Mouse (Mus musculus) CH12.LX (cell line): ENCODE results near the gene Herc1. TPM values are rescaled to one million over a fixed set of nuclear protein-coding genes. Genes with fewer than 3 reads are reported as not detected.

Experiments
- DNase-seq: peaks from one replicate; pipeline ENCODE4 v3.0.0-alpha.2; 2013; ENCODE audit errors: extremely low read depth
- H3K27ac ChIP-seq: 2 replicates; pipeline ENCODE4 v1.5.1; 2012; ENCODE audit warnings: low read depth, mild to moderate bottlenecking, control low read depth, moderate library complexity; ENCODE audit not compliant: insufficient read depth
- H3K27me3 ChIP-seq: replicated peaks from 2 replicates; pipeline ENCODE3; 2012; ENCODE audit warnings: inconsistent platforms
- H3K36me3 ChIP-seq, 2 experiments: replicated peaks in 1 of 2; 2 replicates each; pipeline versions ENCODE3 to v1.6.1; 2012; ENCODE audit warnings: inconsistent platforms in 1 of 2, low read length in 1 of 2, mild to moderate bottlenecking in 1 of 2, mixed read lengths in 1 of 2, moderate library complexity in 1 of 2; ENCODE audit not compliant: control insufficient read depth in 1 of 2, insufficient read depth in 1 of 2
- H3K4me1 ChIP-seq, 2 experiments: 2 replicates each; pipeline ENCODE4 v1.6.1; 2012; ENCODE audit warnings: inconsistent platforms in 1 of 2, moderate library complexity in 1 of 2; ENCODE audit not compliant: insufficient read depth in 2 of 2, control insufficient read depth in 1 of 2
- H3K4me2 ChIP-seq: 2 replicates; pipeline ENCODE4 v1.6.1; 2012; ENCODE audit warnings: low read depth, mild to moderate bottlenecking, control low read depth; ENCODE audit not compliant: poor library complexity, insufficient read depth, severe bottlenecking
- H3K4me3 ChIP-seq, 3 experiments: fragments of 150-350 bp in 1 of 3; sonication (generic) in 1 of 3; replicated peaks in 1 of 3; 2 replicates each; pipeline versions ENCODE3 to v1.5.1; 2011 to 2012; ENCODE audit warnings: low read depth in 2 of 3, low read length in 2 of 3, mild to moderate bottlenecking in 2 of 3, moderate library complexity in 2 of 3, control low read depth in 1 of 3, improper control_type of control experiment in 1 of 3, inconsistent platforms in 1 of 3, mixed read lengths in 1 of 3; ENCODE audit not compliant: poor library complexity in 1 of 3
- H3K79me2 ChIP-seq: replicated peaks from 2 replicates; pipeline ENCODE4 v1.6.1; 2012; ENCODE audit warnings: mild to moderate bottlenecking, moderate library complexity; ENCODE audit not compliant: control insufficient read depth, poor library complexity, insufficient read depth, severe bottlenecking; ENCODE audit errors: extremely low read depth
- H3K9ac ChIP-seq: 2 replicates; pipeline ENCODE4 v1.6.1; 2012; ENCODE audit warnings: low read depth, mild to moderate bottlenecking, control low read depth, moderate library complexity; ENCODE audit not compliant: insufficient read depth
- H3K9me3 ChIP-seq: replicated peaks from 2 replicates; pipeline ENCODE3; 2012; ENCODE audit warnings: low read length, inconsistent platforms, mixed read lengths
- BHLHE40 ChIP-seq: IDR thresholded peaks from 2 replicates; pipeline ENCODE4 v1.6.1; 2011; ENCODE audit warnings: mild to moderate bottlenecking, low read depth, low read length, improper control_type of control experiment
- CHD1 ChIP-seq: IDR thresholded peaks from 2 replicates; pipeline ENCODE4 v1.6.1; 2012; ENCODE audit warnings: low read depth, low read length, improper control_type of control experiment, inconsistent platforms
- E2F4 ChIP-seq: IDR thresholded peaks from 2 replicates; pipeline ENCODE4 v1.6.1; 2011; ENCODE audit warnings: low read depth, low read length, improper control_type of control experiment; ENCODE audit not compliant: insufficient replicate concordance
- ELF1 ChIP-seq: IDR thresholded peaks from 2 replicates; pipeline ENCODE4 v1.6.1; 2014; ENCODE audit warnings: low read depth, mild to moderate bottlenecking, inconsistent platforms, low read length, improper control_type of control experiment
- EP300 ChIP-seq: IDR thresholded peaks from 2 replicates; pipeline ENCODE4 v1.6.1; 2011; ENCODE audit warnings: low read length, improper control_type of control experiment
- IRF4 ChIP-seq: IDR thresholded peaks from 2 replicates; pipeline ENCODE4 v1.6.1; 2014; ENCODE audit warnings: low read depth, mild to moderate bottlenecking, inconsistent platforms, low read length, improper control_type of control experiment
- JUND ChIP-seq: conservative IDR thresholded peaks from 2 replicates; pipeline ENCODE4 v1.6.1; 2011; ENCODE audit warnings: low read depth, low read length, improper control_type of control experiment
- KAT2A ChIP-seq: IDR thresholded peaks from 2 replicates; pipeline ENCODE4 v1.6.1; 2012; ENCODE audit warnings: low read length, improper control_type of control experiment, inconsistent platforms; ENCODE audit not compliant: insufficient replicate concordance
- MAFK ChIP-seq: IDR thresholded peaks from 2 replicates; pipeline ENCODE4 v1.6.1; 2011; ENCODE audit warnings: low read length, improper control_type of control experiment; ENCODE audit not compliant: insufficient replicate concordance
- MAZ ChIP-seq: IDR thresholded peaks from 2 replicates; pipeline ENCODE4 v1.6.1; 2012; ENCODE audit warnings: low read depth, mild to moderate bottlenecking, inconsistent platforms, low read length, improper control_type of control experiment, moderate library complexity
- MEF2A ChIP-seq: IDR thresholded peaks from 2 replicates; pipeline ENCODE4 v1.6.1; 2014; ENCODE audit warnings: low read depth, mild to moderate bottlenecking, inconsistent platforms, low read length, improper control_type of control experiment, borderline replicate concordance
- MYC ChIP-seq: IDR thresholded peaks from 2 replicates; pipeline ENCODE4 v1.6.1; 2011; ENCODE audit warnings: low read depth, mild to moderate bottlenecking, improper control_type of control experiment, low read length
- POLR2A ChIP-seq: IDR thresholded peaks from 2 replicates; pipeline ENCODE4 v1.6.1; 2011; ENCODE audit warnings: low read depth, mild to moderate bottlenecking, improper control_type of control experiment, low read length
- POLR2AphosphoS2 ChIP-seq: IDR thresholded peaks from 2 replicates; pipeline ENCODE4 v1.6.1; 2011; ENCODE audit warnings: low read depth, low read length, improper control_type of control experiment
- RAD21 ChIP-seq: IDR thresholded peaks from 2 replicates; pipeline ENCODE4 v1.6.1; 2011; ENCODE audit warnings: low read depth, mild to moderate bottlenecking, low read length, improper control_type of control experiment, moderate library complexity
- TBP ChIP-seq: conservative IDR thresholded peaks from 2 replicates; pipeline ENCODE4 v1.6.1; 2011; ENCODE audit warnings: low read depth, low read length, improper control_type of control experiment
- TCF12 ChIP-seq: IDR thresholded peaks from 2 replicates; pipeline ENCODE4 v1.6.1; 2014; ENCODE audit warnings: low read depth, mild to moderate bottlenecking, inconsistent platforms, low read length, improper control_type of control experiment
- dilution Hi-C: fragments of 300-500 bp; cut with MboI; formaldehyde crosslinking; loops from 2 replicates; pipeline ENCODE4 v1.14.3; 2020; ENCODE audit warnings: low sequenced_read_pairs; ENCODE audit not compliant: extremely low pct_unique_long_range_greater_than_20kb, extremely low pct_ligation_motif_present
- in situ Hi-C: fragments of 300-500 bp; cut with MboI; formaldehyde crosslinking; loops from 3 replicates; pipeline ENCODE4 v1.14.3; 2019; ENCODE audit warnings: low sequenced_read_pairs, low pct_ligation_motif_present, low pct_unique_long_range_greater_than_20kb, mixed read lengths
- polyA plus RNA-seq: library from polyadenylated mRNA; unstranded; fragments of >175 nt; gene quantifications from 2 replicates; pipeline ENCODE4 v1.2.1, GENCODE M21; 2012; ENCODE audit warnings: low read depth; ENCODE audit not compliant: insufficient read length
- total RNA-seq, 2 experiments: library from RNA; depleted of rRNA; stranded (reverse); fragments of 300-350 nt in 1 of 2; fragments of >200 nt in 1 of 2; gene quantifications; 2 replicates each; pipeline ENCODE4 v1.2.3; 2012 to 2014

Herc1 gene
- total and polyA plus RNA-seq, 3 experiments = 33.2 to 45.2 (median 42.1) TPM

GRCm38 (mm10) chr9:66368890-66369433, 18.7 kb downstream of the Herc1 start:
- H3K4me3 ChIP-seq = no peak overlapping the region
- H3K79me2 ChIP-seq = peaks cover 60% of the 10 kb centered on the region
- no peak for DNase-seq
- H3K9ac ChIP-seq = no peak overlapping the region
- dilution Hi-C loops = no loop called here
- peaks cover 3 to 49% of the 10 kb centered on the region in 2 experiments; a peak in 2 of 4 replicates for H3K4me1 ChIP-seq
- H3K36me3 ChIP-seq = peaks cover 12 to 20% of the 10 kb centered on the region in 2 experiments
- H3K9me3 ChIP-seq = peaks cover 4% of the 10 kb centered on the region
- TF ChIP-seq JUND = no peak
- TF ChIP-seq TBP = no peak
- TF ChIP-seq TCF12 = no peak
- no peak for TF ChIP-seq CHD1
- TF ChIP-seq BHLHE40 = no peak
- no peak for TF ChIP-seq MYC
- TF ChIP-seq EP300 = no peak
- no peak overlapping the region for H3K4me2 ChIP-seq
- in situ Hi-C loops = no loop called here
- no peak overlapping the region for H3K27ac ChIP-seq
- H3K27me3 ChIP-seq = no peaks in the 10 kb centered on the region

- 0 out of 2 replicates have a peak overlapping the region, but pooled peaks have one; percentile 36 for H3K4me2 ChIP-seq
- no peaks in the 10 kb centered on the region for H3K27me3 ChIP-seq
- no peak overlapping the region for H3K4me3 ChIP-seq
- peaks cover 4% of the 10 kb centered on the region for H3K9me3 ChIP-seq
- no peak overlapping the region for H3K9ac ChIP-seq
- H3K36me3 ChIP-seq = peaks cover 14 to 26% of the 10 kb centered on the region in 2 experiments
- dilution Hi-C loops = no loop called here
- in situ Hi-C loops = no loop called here
- H3K79me2 ChIP-seq = peaks cover 54% of the 10 kb centered on the region
- peaks cover 7 to 58% of the 10 kb centered on the region in 2 experiments for H3K4me1 ChIP-seq
- no peak overlapping the region for H3K27ac ChIP-seq
- no peak for DNase-seq
- no peak for TF ChIP-seq POLR2A
- TF ChIP-seq MAFK = no peak
- TF ChIP-seq RAD21 = no peak
- no peak for TF ChIP-seq E2F4
- no peak for TF ChIP-seq IRF4
- TF ChIP-seq POLR2AphosphoS2 = no peak
- TF ChIP-seq MAZ = no peak
- TF ChIP-seq MEF2A = no peak
- TF ChIP-seq KAT2A = no peak
- TF ChIP-seq ELF1 = no peak
Measured at GRCm38 (mm10) chr9:66370334-66370733, 20.1 kb downstream of the Herc1 start.
